Mouse (Mus musculus) heart, postnatal 0 days (tissue): ENCODE measurements at regions not wholly inside any gene's neighbourhood (a gene's known extent, or its start where the extent isn't known, plus 50 kb on each side); places are given as distances from the start of the nearest gene placed in this dataset.

ENCODE experiments used
- CTCF ChIP-seq: IDR thresholded peaks from 2 replicates; pipeline ENCODE4 v1.5.1; 2016; ENCODE audit warnings: antibody characterized with exemption, control low read depth, low read depth
- EP300 ChIP-seq: IDR thresholded peaks from 2 replicates; pipeline ENCODE4 v1.6.1; 2016; ENCODE audit warnings: antibody characterized with exemption, low read depth

GRCm38 (mm10) chr2:101491762-101492161 is 132.8 kb upstream of the Rag2 start:
- TF ChIP-seq CTCF (no peak), EP300 (no peak)
